Mouse (Mus musculus) neural tube, embryonic 13.5 days (tissue): ENCODE data around the gene Syde2. TPM values are rescaled to one million over a fixed set of nuclear protein-coding genes. Genes with fewer than 3 reads are reported as not detected.

Experiments
- ATAC-seq: fragments of 200-750 bp; cut with Nextera tagmentation; 2 replicates; pipeline ENCODE4 v1.8.0; 2017; ENCODE audit warnings: low read depth, mild to moderate bottlenecking, moderate TSS enrichment, moderate library complexity
- H3K27ac ChIP-seq: fragments of 300-500 bp; sonication (generic); replicated peaks from 2 replicates; pipeline ENCODE4 v1.5.1; 2015; ENCODE audit warnings: moderate library complexity, mild to moderate bottlenecking, inconsistent platforms
- H3K27me3 ChIP-seq: fragments of 300-500 bp; sonication (generic); 2 replicates; pipeline ENCODE4 v1.6.1; 2015; ENCODE audit warnings: mild to moderate bottlenecking, inconsistent platforms
- H3K36me3 ChIP-seq: fragments of 300-500 bp; sonication (generic); 2 replicates; pipeline ENCODE4 v1.6.1; 2015; ENCODE audit warnings: mild to moderate bottlenecking, inconsistent platforms
- H3K4me1 ChIP-seq: fragments of 300-500 bp; sonication (generic); replicated peaks from 2 replicates; pipeline ENCODE4 v1.6.1; 2015; ENCODE audit warnings: inconsistent platforms
- H3K4me2 ChIP-seq: fragments of 300-500 bp; sonication (generic); 2 replicates; pipeline ENCODE4 v1.6.1; 2015; ENCODE audit warnings: inconsistent platforms, mild to moderate bottlenecking, moderate library complexity
- H3K4me3 ChIP-seq: fragments of 300-500 bp; sonication (generic); 2 replicates; pipeline ENCODE4 v1.5.1; 2015; ENCODE audit warnings: mild to moderate bottlenecking, inconsistent platforms
- H3K9ac ChIP-seq: fragments of 300-500 bp; sonication (generic); 2 replicates; pipeline ENCODE4 v1.6.1; 2015; ENCODE audit warnings: moderate library complexity, mild to moderate bottlenecking, inconsistent platforms
- H3K9me3 ChIP-seq: fragments of 300-500 bp; sonication (generic); 2 replicates; pipeline ENCODE4 v1.6.1; 2016; ENCODE audit warnings: inconsistent platforms
- WGBS: fragments of 180-500 bp; shearing (Covaris S2); methylation state at CpG from one replicate; pipeline ENCODE4 v1.1.7; 2015; 5-methylcytosine and 5-hydroxymethylcytosine counted together
- polyA plus RNA-seq: library from polyadenylated mRNA; unstranded; fragments of >200 nt; fragmentation: Nextera tagmentation; extraction: Ambion mirVana; gene quantifications from 2 replicates; pipeline ENCODE4 v1.2.1, GENCODE M21; 2015

Syde2 gene
- polyA plus RNA-seq, 1 experiment from 2014 or later = 0.33 TPM

- Histone ChIP-seq H3K27me3 (no peaks in the 10 kb centered on the region), H3K4me3 (no peak overlapping the region), H3K9ac (no peak overlapping the region), H3K27ac (no peak overlapping the region), H3K4me2 (peak overlapping the region; percentile 14; the same call in 1 of the 2 replicates), H3K36me3 (no peaks in the 10 kb centered on the region), H3K4me1 (peaks cover 25% of the 10 kb centered on the region), H3K9me3 (no peaks in the 10 kb centered on the region)
- no peak for ATAC-seq
- WGBS = 29% methylated on average over 15 of the region's 15 CpGs
Observed at GRCm38 (mm10) chr3:146047704-146048207, 60.1 kb downstream of the Syde2 start.

- ATAC-seq = no peak
Observed at GRCm38 (mm10) chr3:146049951-146050350, 62.3 kb downstream of the Syde2 start.

GRCm38 (mm10) chr3:146051277-146052007 is 63.8 kb downstream of the Syde2 start:
- Histone ChIP-seq H3K4me3 (no peak overlapping the region), H3K4me1 (peaks cover 32% of the 10 kb centered on the region), H3K36me3 (no peaks in the 10 kb centered on the region), H3K27ac (peak overlapping the region; percentile 53; the same call in 1 of the 2 replicates), H3K4me2 (0 out of 2 replicates have a peak overlapping the region, but pooled peaks have one; percentile 7), H3K9ac (no peak overlapping the region), H3K27me3 (peaks cover 3% of the 10 kb centered on the region; the same call in 1 of the 2 replicates), H3K9me3 (no peaks in the 10 kb centered on the region)
- peak; percentile 84 for ATAC-seq
- WGBS = 31% methylated on average over 11 of the region's 11 CpGs

More at GRCm38 (mm10) chr3:146049951-146050350, 62.3 kb downstream of the Syde2 start:
- Histone ChIP-seq H3K4me3 (no peak overlapping the region), H3K27ac (no peak overlapping the region), H3K4me2 (no peak overlapping the region), H3K9ac (no peak overlapping the region), H3K36me3 (no peaks in the 10 kb centered on the region), H3K27me3 (no peaks in the 10 kb centered on the region), H3K4me1 (peaks cover 32% of the 10 kb centered on the region), H3K9me3 (no peaks in the 10 kb centered on the region)
- 88% methylated on average over 5 of the region's 5 CpGs for WGBS

- peaks cover 5% of the 10 kb centered on the region for H3K27me3 ChIP-seq
- H3K9ac ChIP-seq = no peak overlapping the region
- no peak overlapping the region for H3K27ac ChIP-seq
- no peak overlapping the region for H3K4me2 ChIP-seq
- H3K9me3 ChIP-seq = no peaks in the 10 kb centered on the region
- no peak overlapping the region for H3K4me3 ChIP-seq
- ATAC-seq = no peak
- peaks cover 24% of the 10 kb centered on the region for H3K4me1 ChIP-seq
- 67% methylated on average over 6 of the region's 6 CpGs for WGBS
- H3K36me3 ChIP-seq = no peaks in the 10 kb centered on the region
Observed at GRCm38 (mm10) chr3:146053082-146053814, 65.6 kb downstream of the Syde2 start.

GRCm38 (mm10) chr3:146053873-146054272 is 66.2 kb downstream of the Syde2 start:
- Histone ChIP-seq H3K36me3 (no peaks in the 10 kb centered on the region), H3K27ac (no peak overlapping the region), H3K4me1 (peaks cover 24% of the 10 kb centered on the region), H3K9ac (no peak overlapping the region), H3K9me3 (no peaks in the 10 kb centered on the region), H3K4me3 (no peak overlapping the region), H3K27me3 (peaks cover 5% of the 10 kb centered on the region), H3K4me2 (no peak overlapping the region)
- WGBS = 87% methylated on average over 2 of the region's 2 CpGs
- 0 out of 2 replicates have a peak, but pooled peaks have one; percentile 15 for ATAC-seq

GRCm38 (mm10) chr3:146057131-146057530 is 69.5 kb downstream of the Syde2 start:
- no peak overlapping the region for H3K9ac ChIP-seq
- no peak overlapping the region for H3K27ac ChIP-seq
- no peak overlapping the region for H3K4me3 ChIP-seq
- 80% methylated on average over 7 of the region's 7 CpGs for WGBS
- H3K4me1 ChIP-seq = peaks cover 8% of the 10 kb centered on the region
- no peaks in the 10 kb centered on the region for H3K9me3 ChIP-seq
- no peaks in the 10 kb centered on the region for H3K36me3 ChIP-seq
- H3K4me2 ChIP-seq = no peak overlapping the region
- no peak for ATAC-seq
- H3K27me3 ChIP-seq = peaks cover 5% of the 10 kb centered on the region

GRCm38 (mm10) chr3:146058263-146058662 is 70.6 kb downstream of the Syde2 start:
- Histone ChIP-seq H3K27ac (no peak overlapping the region), H3K9me3 (no peaks in the 10 kb centered on the region), H3K9ac (no peak overlapping the region), H3K4me1 (peaks cover 2% of the 10 kb centered on the region), H3K36me3 (no peaks in the 10 kb centered on the region), H3K4me3 (no peak overlapping the region), H3K27me3 (peaks cover 5% of the 10 kb centered on the region), H3K4me2 (no peak overlapping the region)
- no peak for ATAC-seq
- WGBS = 13% methylated on average over 4 of the region's 4 CpGs

- no peak overlapping the region for H3K9ac ChIP-seq
- H3K9me3 ChIP-seq = no peaks in the 10 kb centered on the region
- no peak overlapping the region for H3K27ac ChIP-seq
- no peaks in the 10 kb centered on the region for H3K4me1 ChIP-seq
- H3K36me3 ChIP-seq = no peaks in the 10 kb centered on the region
- no peak overlapping the region for H3K4me3 ChIP-seq
- 84% methylated on average over 15 of the region's 15 CpGs for WGBS
- ATAC-seq = no peak
- peaks cover 5% of the 10 kb centered on the region for H3K27me3 ChIP-seq
- H3K4me2 ChIP-seq = no peak overlapping the region
Observed at GRCm38 (mm10) chr3:146059356-146059926, 71.8 kb downstream of the Syde2 start.

- no peak overlapping the region for H3K4me2 ChIP-seq
- no peaks in the 10 kb centered on the region for H3K36me3 ChIP-seq
- H3K27ac ChIP-seq = no peak overlapping the region
- WGBS = 87% methylated on average over 11 of the region's 11 CpGs
- no peak overlapping the region for H3K9ac ChIP-seq
- H3K4me3 ChIP-seq = no peak overlapping the region
- ATAC-seq = no peak
- H3K27me3 ChIP-seq = no peaks in the 10 kb centered on the region
- no peaks in the 10 kb centered on the region for H3K4me1 ChIP-seq
- H3K9me3 ChIP-seq = no peaks in the 10 kb centered on the region
Observed at GRCm38 (mm10) chr3:146063146-146063545, 75.5 kb downstream of the Syde2 start.

GRCm38 (mm10) chr3:146069276-146069675 is 81.6 kb downstream of the Syde2 start:
- 75% methylated on average over 4 of the region's 4 CpGs for WGBS
- H3K4me2 ChIP-seq = no peak overlapping the region
- no peak overlapping the region for H3K4me3 ChIP-seq
- no peaks in the 10 kb centered on the region for H3K27me3 ChIP-seq
- no peak overlapping the region for H3K9ac ChIP-seq
- no peaks in the 10 kb centered on the region for H3K4me1 ChIP-seq
- no peaks in the 10 kb centered on the region for H3K9me3 ChIP-seq
- H3K27ac ChIP-seq = no peak overlapping the region
- no peaks in the 10 kb centered on the region for H3K36me3 ChIP-seq
- no peak for ATAC-seq
